Mouse (Mus musculus) liver, postnatal 0 days (tissue): ENCODE measurements around the gene Snx21. TPM values are rescaled to one million over a fixed set of nuclear protein-coding genes. Genes with fewer than 3 reads are reported as not detected.

Experiments used
- ATAC-seq: fragments of 200-750 bp; cut with Nextera tagmentation; 2 replicates; pipeline ENCODE4 v1.8.0; 2017; ENCODE audit warnings: mild to moderate bottlenecking, moderate library complexity
- DNase-seq: peaks from one replicate; pipeline ENCODE4 v3.0.0-alpha.2; 2016
- H3K27ac ChIP-seq: fragments of 300-500 bp; sonication (generic); 2 replicates; pipeline ENCODE4 v1.5.1; 2014; ENCODE audit warnings: antibody characterized with exemption, moderate library complexity, mild to moderate bottlenecking, low read depth
- H3K27me3 ChIP-seq: fragments of 300-500 bp; sonication (generic); 2 replicates; pipeline ENCODE4 v1.6.1; 2014; ENCODE audit warnings: low read length, control low read depth, mixed read lengths; ENCODE audit not compliant: insufficient read depth
- H3K36me3 ChIP-seq: fragments of 300-500 bp; sonication (generic); replicated peaks from 2 replicates; pipeline ENCODE4 v1.6.1; 2014; ENCODE audit warnings: mild to moderate bottlenecking, control low read depth, low read length, moderate library complexity, mixed read lengths; ENCODE audit not compliant: insufficient read depth
- H3K4me1 ChIP-seq: fragments of 300-500 bp; sonication (generic); 2 replicates; pipeline ENCODE4 v1.6.1; 2014; ENCODE audit warnings: antibody characterized with exemption, mild to moderate bottlenecking, control low read depth; ENCODE audit not compliant: insufficient read depth
- H3K4me2 ChIP-seq: fragments of 300-500 bp; sonication (generic); 2 replicates; pipeline ENCODE4 v1.6.1; 2014; ENCODE audit warnings: low read depth, mild to moderate bottlenecking, low read length, moderate library complexity, mixed read lengths
- H3K4me3 ChIP-seq: fragments of 300-500 bp; sonication (generic); 2 replicates; pipeline ENCODE4 v1.5.1; 2014; ENCODE audit warnings: low read depth, low read length
- H3K9ac ChIP-seq: fragments of 300-500 bp; sonication (generic); replicated peaks from 2 replicates; pipeline ENCODE4 v1.6.1; 2014; ENCODE audit warnings: mild to moderate bottlenecking, moderate library complexity
- H3K9me3 ChIP-seq: fragments of 300-500 bp; sonication (generic); 2 replicates; pipeline ENCODE4 v1.6.1; 2016; ENCODE audit warnings: mild to moderate bottlenecking, control low read depth, low read length, mixed read lengths
- CTCF ChIP-seq: sonication (generic); IDR thresholded peaks from 2 replicates; pipeline ENCODE4 v1.5.1; 2016; ENCODE audit warnings: antibody characterized with exemption, low read depth
- EP300 ChIP-seq: IDR thresholded peaks from 2 replicates; pipeline ENCODE4 v1.6.1; 2016; ENCODE audit warnings: antibody characterized with exemption, low read depth, mild to moderate bottlenecking
- WGBS: fragments of 180-500 bp; shearing (Covaris S2); extraction: QIAGEN DNeasy Blood & Tissue Kit; methylation state at CpG from one replicate; pipeline ENCODE4 v1.1.7; 2014; ENCODE audit not compliant: insufficient replicate concordance; 5-methylcytosine and 5-hydroxymethylcytosine counted together
- polyA plus RNA-seq: library from polyadenylated mRNA; unstranded; fragments of >200 nt; fragmentation: Nextera tagmentation; extraction: Ambion mirVana; gene quantifications from 2 replicates; pipeline ENCODE4 v1.2.1, GENCODE M21; 2015

Snx21 gene
- polyA plus RNA-seq, 1 experiment from 2014 or later, result 6.1 TPM

- no peak for TF ChIP-seq CTCF
- no peak for TF ChIP-seq EP300
- no peaks in the 10 kb centered on the region for H3K36me3 ChIP-seq
- H3K27ac ChIP-seq, result no peak within 1 kb of the TSS
- H3K27me3 ChIP-seq, result peaks cover 6% of the 10 kb centered on the region; the same call in 1 of the 2 replicates
- no peak for DNase-seq
- no peak within 1 kb of the TSS for H3K4me2 ChIP-seq
- no peak within 1 kb of the TSS for H3K9ac ChIP-seq
- no peaks in the 10 kb centered on the region for H3K9me3 ChIP-seq
- ATAC-seq, result no peak
- H3K4me1 ChIP-seq, result peaks cover 4% of the 10 kb centered on the region
- WGBS, result 65% methylated on average over 8 of the region's 8 CpGs
- no peak within 1 kb of the TSS for H3K4me3 ChIP-seq
Observed at GRCm38 (mm10) chr2:164779481-164780086, 6.0 kb upstream of the Snx21 start, which contains the start of gene Tnnc2. Tnnc2 (minus strand) TSS chr2:164779967.

GRCm38 (mm10) chr2:164781876-164782275 lies 3.7 kb upstream of the Snx21 start:
- 78% methylated on average over 4 of the region's 4 CpGs for WGBS

GRCm38 (mm10) chr2:164783926-164784581 lies 1.6 kb upstream of the Snx21 start:
- H3K4me3 ChIP-seq, result no peak overlapping the region

More at GRCm38 (mm10) chr2:164781876-164782275, 3.7 kb upstream of the Snx21 start:
- Histone ChIP-seq H3K4me3 (no peak overlapping the region), H3K4me1 (peaks cover 19% of the 10 kb centered on the region), H3K36me3 (no peaks in the 10 kb centered on the region), H3K27ac (no peak overlapping the region), H3K27me3 (no peaks in the 10 kb centered on the region), H3K9ac (no peak overlapping the region), H3K9me3 (no peaks in the 10 kb centered on the region), H3K4me2 (no peak overlapping the region)
- no peak for ATAC-seq
- TF ChIP-seq CTCF (no peak), EP300 (no peak)
- DNase-seq, result no peak

GRCm38 (mm10) chr2:164784869-164785420 lies 678 bp upstream of the Snx21 start:
- peak overlapping the region; percentile 89 for H3K9ac ChIP-seq
- peaks cover 32% of the 10 kb centered on the region for H3K4me1 ChIP-seq
- 8% methylated on average over 7 of the region's 7 CpGs for WGBS
- H3K36me3 ChIP-seq, result peaks cover 4% of the 10 kb centered on the region
- ATAC-seq (no peak), DNase-seq (no peak)
- H3K4me2 ChIP-seq, result peak overlapping the region; percentile 99
- peak overlapping the region; percentile 98 for H3K27ac ChIP-seq
- H3K27me3 ChIP-seq, result no peaks in the 10 kb centered on the region
- TF ChIP-seq EP300 (no peak), CTCF (no peak)
- no peaks in the 10 kb centered on the region for H3K9me3 ChIP-seq
- peak overlapping the region; percentile 74 for H3K4me3 ChIP-seq

More at GRCm38 (mm10) chr2:164783926-164784581, 1.6 kb upstream of the Snx21 start:
- 73% methylated on average over 7 of the region's 7 CpGs for WGBS
- Histone ChIP-seq H3K4me1 (peaks cover 32% of the 10 kb centered on the region), H3K27me3 (no peaks in the 10 kb centered on the region), H3K9ac (no peak overlapping the region), H3K9me3 (no peaks in the 10 kb centered on the region), H3K27ac (no peak overlapping the region), H3K4me2 (peak overlapping the region; percentile 99; the same call in 1 of the 2 replicates), H3K36me3 (peaks cover 4% of the 10 kb centered on the region)
- TF ChIP-seq EP300 (no peak), CTCF (peak; percentile 60)
- no peak for DNase-seq
- no peak for ATAC-seq

- H3K27me3 ChIP-seq, result no peaks in the 10 kb centered on the region
- H3K9me3 ChIP-seq, result no peaks in the 10 kb centered on the region
- H3K4me1 ChIP-seq, result peaks cover 32% of the 10 kb centered on the region
- peak overlapping the region; percentile 99 for H3K4me2 ChIP-seq
- H3K4me3 ChIP-seq, result peak overlapping the region; percentile 74
- ATAC-seq, result peak; percentile 35; the same call in 1 of the 2 replicates
- peaks cover 10% of the 10 kb centered on the region for H3K36me3 ChIP-seq
- TF ChIP-seq CTCF, result no peak
- no peak for TF ChIP-seq EP300
- 13% methylated on average over 15 of the region's 15 CpGs for WGBS
- DNase-seq, result no peak
- H3K9ac ChIP-seq, result peak overlapping the region; percentile 89
- peak overlapping the region; percentile 98 for H3K27ac ChIP-seq
Observed at GRCm38 (mm10) chr2:164786388-164786885, 814 bp downstream of the Snx21 start.

GRCm38 (mm10) chr2:164787032-164787431 lies 1.4 kb downstream of the Snx21 start:
- WGBS, result 66% methylated on average over 3 of the region's 3 CpGs
- no peak overlapping the region; the same call in 1 of the 2 replicates for H3K9ac ChIP-seq
- H3K4me1 ChIP-seq, result peaks cover 32% of the 10 kb centered on the region
- no peak for TF ChIP-seq EP300
- no peak for TF ChIP-seq CTCF
- no peaks in the 10 kb centered on the region for H3K9me3 ChIP-seq
- DNase-seq (no peak), ATAC-seq (no peak)
- peak overlapping the region; percentile 99 for H3K4me2 ChIP-seq
- peaks cover 16% of the 10 kb centered on the region for H3K36me3 ChIP-seq
- peak overlapping the region; percentile 74 for H3K4me3 ChIP-seq
- peak overlapping the region; percentile 98 for H3K27ac ChIP-seq
- H3K27me3 ChIP-seq, result no peaks in the 10 kb centered on the region
